Mouse (Mus musculus) heart, embryonic 11.5 days (tissue): Measurements from ENCODE around the gene Zdhhc9. TPM values are rescaled to one million over a fixed set of nuclear protein-coding genes. Genes with fewer than 3 reads are reported as not detected.
"Not testable (repeated sequence)": the region's sequence is repeated elsewhere in the genome, so short reads cannot be mapped to it uniquely, and the experiment has no call there.

Source experiments
- ATAC-seq: fragments of 200-750 bp; cut with Nextera tagmentation; replicated peaks from 2 replicates; pipeline ENCODE4 v1.8.0; 2017; ENCODE audit warnings: moderate library complexity; ENCODE audit not compliant: insufficient number of reproducible peaks, low FRiP score, low TSS enrichment
- H3K27ac ChIP-seq: fragments of 300-500 bp; sonication (generic); 2 replicates; pipeline ENCODE4 v1.5.1; 2014; ENCODE audit warnings: mild to moderate bottlenecking, low read depth, low read length
- H3K27me3 ChIP-seq: fragments of 300-500 bp; sonication (generic); 2 replicates; pipeline ENCODE4 v1.6.1; 2014; ENCODE audit warnings: mild to moderate bottlenecking, low read length, mixed read lengths; ENCODE audit not compliant: control insufficient read depth, insufficient read depth
- H3K36me3 ChIP-seq: fragments of 300-500 bp; sonication (generic); 2 replicates; pipeline ENCODE4 v1.6.1; 2014; ENCODE audit warnings: mild to moderate bottlenecking, low read length, moderate library complexity, mixed read lengths; ENCODE audit not compliant: control insufficient read depth, insufficient read depth
- H3K4me1 ChIP-seq: fragments of 300-500 bp; sonication (generic); 2 replicates; pipeline ENCODE4 v1.6.1; 2014; ENCODE audit warnings: low read length; ENCODE audit not compliant: control insufficient read depth, insufficient read depth
- H3K4me2 ChIP-seq: fragments of 300-500 bp; sonication (generic); 2 replicates; pipeline ENCODE4 v1.6.1; 2014; ENCODE audit warnings: mild to moderate bottlenecking, moderate library complexity
- H3K4me3 ChIP-seq: fragments of 300-500 bp; sonication (generic); 2 replicates; pipeline ENCODE4 v1.5.1; 2014; ENCODE audit warnings: low read depth, low read length
- H3K9ac ChIP-seq: fragments of 300-500 bp; sonication (generic); 2 replicates; pipeline ENCODE4 v1.6.1; 2014; ENCODE audit warnings: mild to moderate bottlenecking, low read depth, low read length, moderate library complexity
- H3K9me3 ChIP-seq: fragments of 300-500 bp; sonication (generic); replicated peaks from 2 replicates; pipeline ENCODE4 v1.6.1; 2016; ENCODE audit warnings: low read length; ENCODE audit not compliant: control insufficient read depth
- WGBS: fragments of 180-500 bp; shearing (Covaris S2); extraction: QIAGEN DNeasy Blood & Tissue Kit; methylation state at CpG from one replicate; pipeline ENCODE4 v1.1.7; 2014; ENCODE audit not compliant: insufficient replicate concordance; 5-methylcytosine and 5-hydroxymethylcytosine counted together
- polyA plus RNA-seq: library from polyadenylated mRNA; unstranded; fragments of >200 nt; fragmentation: Nextera tagmentation; extraction: Ambion mirVana; gene quantifications from 2 replicates; pipeline ENCODE4 v1.2.1, GENCODE M21; 2014

Zdhhc9 gene
- polyA plus RNA-seq, 1 experiment from 2014 or later, result 2.9 TPM

- not testable (repeated sequence) for H3K36me3 ChIP-seq, H3K4me1 ChIP-seq, H3K4me3 ChIP-seq, ATAC-seq, H3K9me3 ChIP-seq, H3K4me2 ChIP-seq, H3K27ac ChIP-seq, H3K27me3 ChIP-seq, H3K9ac ChIP-seq
- WGBS, result 77% methylated on average over 2 of the region's 4 CpGs
Measured at GRCm38 (mm10) chrX:48209746-48210145, 1.1 kb upstream of the Zdhhc9 start.

DNA sequence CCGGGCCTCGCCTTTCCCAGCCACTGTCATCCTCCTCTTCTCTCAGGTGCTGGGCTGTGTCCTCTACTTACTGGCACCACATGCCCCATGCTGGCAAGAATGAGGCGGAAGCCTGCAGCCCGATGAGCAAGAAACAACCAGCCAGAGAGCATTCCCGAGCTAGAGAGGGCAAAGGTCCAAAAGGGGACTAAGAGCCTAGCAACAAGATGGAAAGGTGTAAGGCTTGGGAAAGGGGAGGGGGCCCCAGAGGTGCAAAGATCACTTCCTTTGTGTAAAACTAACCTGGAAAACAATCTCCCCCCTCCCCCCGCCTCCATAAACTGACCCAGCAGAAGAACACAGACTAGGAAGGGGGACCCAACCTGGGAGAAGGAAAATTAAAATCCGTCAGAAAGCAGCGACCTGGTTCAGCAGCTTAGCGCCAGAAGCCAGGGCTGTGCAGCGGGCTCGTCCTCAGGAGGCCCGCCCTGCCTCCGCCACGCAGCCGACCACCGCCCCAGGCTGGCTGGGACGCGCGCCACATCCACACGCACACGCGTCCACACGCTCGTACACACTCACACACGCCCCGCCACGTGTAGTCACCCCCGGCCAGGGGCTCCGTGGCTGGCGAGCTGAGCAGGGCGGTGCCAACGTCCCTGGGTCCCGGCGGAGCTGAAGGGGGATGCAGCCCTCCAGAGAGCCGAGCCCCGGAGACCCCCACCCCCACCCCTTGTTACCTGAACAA lies 754 bp downstream of the Zdhhc9 start:
- 10% methylated on average over 36 of the region's 36 CpGs for WGBS
- peak overlapping the region; percentile 72 for H3K9ac ChIP-seq
- H3K36me3 ChIP-seq, result no peaks in the 10 kb centered on the region
- H3K4me1 ChIP-seq, result peaks cover 4% of the 10 kb centered on the region; the same call in 1 of the 2 replicates
- peak; percentile 72 for ATAC-seq
- H3K4me3 ChIP-seq, result peak overlapping the region; percentile 66
- H3K4me2 ChIP-seq, result peak overlapping the region; percentile 64
- peaks cover 4% of the 10 kb centered on the region; the same call in 1 of the 2 replicates for H3K27me3 ChIP-seq
- no peak overlapping the region for H3K27ac ChIP-seq
- H3K9me3 ChIP-seq, result no peaks in the 10 kb centered on the region

DNA sequence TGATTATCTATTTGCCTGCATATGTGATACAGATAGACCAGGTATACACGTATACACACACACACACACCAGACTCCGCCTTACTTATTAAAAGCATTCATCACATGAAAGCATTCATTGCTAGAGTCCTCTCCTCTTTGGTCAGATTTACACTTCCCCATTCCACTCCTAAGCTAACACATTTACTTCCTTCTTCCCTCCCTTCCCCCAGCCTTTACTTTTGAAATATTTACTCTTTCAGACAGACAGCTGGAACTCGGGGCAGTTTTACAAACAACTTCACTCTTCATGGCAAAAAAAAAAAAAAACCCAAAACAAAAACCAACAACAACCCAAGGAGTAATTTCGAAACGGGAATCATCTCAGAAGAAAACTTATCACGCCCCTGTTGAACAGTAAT lies 4.2 kb downstream of the Zdhhc9 start:
- WGBS, result 72% methylated on average over 6 of the region's 6 CpGs
- peaks cover 4% of the 10 kb centered on the region; the same call in 1 of the 2 replicates for H3K4me1 ChIP-seq
- no peak for ATAC-seq

DNA sequence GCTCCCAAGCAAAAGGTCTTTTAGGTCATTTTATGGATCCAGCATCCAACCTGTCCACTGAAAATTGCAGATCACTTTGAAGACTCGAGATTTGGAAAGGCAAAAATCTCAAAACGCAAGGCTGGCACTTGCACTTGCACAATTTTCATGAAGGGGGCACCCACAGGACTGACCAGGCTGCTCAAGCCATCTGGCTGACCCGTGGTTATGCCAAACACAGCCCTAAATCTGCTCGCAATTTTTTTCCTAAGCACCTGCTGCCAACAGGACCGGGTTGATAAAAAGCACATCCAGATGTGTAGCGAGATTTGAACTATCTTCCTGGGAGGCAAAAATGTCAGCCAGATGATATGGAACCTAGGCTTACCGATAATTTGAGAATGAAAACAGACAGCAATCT lies 4.9 kb downstream of the Zdhhc9 start:
- Histone ChIP-seq H3K4me3 (no peak overlapping the region), H3K36me3 (no peaks in the 10 kb centered on the region), H3K27ac (no peak overlapping the region), H3K9me3 (no peaks in the 10 kb centered on the region), H3K27me3 (peaks cover 4% of the 10 kb centered on the region; the same call in 1 of the 2 replicates), H3K4me1 (peaks cover 4% of the 10 kb centered on the region; the same call in 1 of the 2 replicates), H3K4me2 (no peak overlapping the region), H3K9ac (no peak overlapping the region)
- WGBS, result 78% methylated on average over 7 of the region's 7 CpGs
- no peak for ATAC-seq

More for the DNA sequence above, 4.2 kb downstream of the Zdhhc9 start:
- H3K9me3 ChIP-seq, result no peaks in the 10 kb centered on the region
- H3K27me3 ChIP-seq, result peaks cover 4% of the 10 kb centered on the region; the same call in 1 of the 2 replicates
- H3K4me3 ChIP-seq, result no peak overlapping the region
- H3K27ac ChIP-seq, result no peak overlapping the region
- no peak overlapping the region for H3K9ac ChIP-seq
- no peak overlapping the region for H3K4me2 ChIP-seq
- no peaks in the 10 kb centered on the region for H3K36me3 ChIP-seq

- no peaks in the 10 kb centered on the region for H3K36me3 ChIP-seq
- no peak overlapping the region for H3K4me3 ChIP-seq
- ATAC-seq, result no peak
- no peaks in the 10 kb centered on the region for H3K9me3 ChIP-seq
- no peak overlapping the region for H3K27ac ChIP-seq
- no peak overlapping the region for H3K9ac ChIP-seq
- H3K4me1 ChIP-seq, result peaks cover 4% of the 10 kb centered on the region; the same call in 1 of the 2 replicates
- 81% methylated on average over 4 of the region's 4 CpGs for WGBS
- H3K4me2 ChIP-seq, result no peak overlapping the region
- peaks cover under 1% of the 10 kb centered on the region; the same call in 1 of the 2 replicates for H3K27me3 ChIP-seq
Measured at GRCm38 (mm10) chrX:48202995-48203394, 5.7 kb downstream of the Zdhhc9 start.

GRCm38 (mm10) chrX:48202436-48202835 lies 6.2 kb downstream of the Zdhhc9 start:
- H3K9me3 ChIP-seq, result no peaks in the 10 kb centered on the region
- no peaks in the 10 kb centered on the region for H3K36me3 ChIP-seq
- no peak overlapping the region for H3K4me2 ChIP-seq
- H3K9ac ChIP-seq, result no peak overlapping the region
- H3K27ac ChIP-seq, result no peak overlapping the region
- ATAC-seq, result no peak
- no peak overlapping the region for H3K4me3 ChIP-seq
- peaks cover 1% of the 10 kb centered on the region; the same call in 1 of the 2 replicates for H3K4me1 ChIP-seq
- no peaks in the 10 kb centered on the region for H3K27me3 ChIP-seq
- 85% methylated on average over 7 of the region's 7 CpGs for WGBS

DNA sequence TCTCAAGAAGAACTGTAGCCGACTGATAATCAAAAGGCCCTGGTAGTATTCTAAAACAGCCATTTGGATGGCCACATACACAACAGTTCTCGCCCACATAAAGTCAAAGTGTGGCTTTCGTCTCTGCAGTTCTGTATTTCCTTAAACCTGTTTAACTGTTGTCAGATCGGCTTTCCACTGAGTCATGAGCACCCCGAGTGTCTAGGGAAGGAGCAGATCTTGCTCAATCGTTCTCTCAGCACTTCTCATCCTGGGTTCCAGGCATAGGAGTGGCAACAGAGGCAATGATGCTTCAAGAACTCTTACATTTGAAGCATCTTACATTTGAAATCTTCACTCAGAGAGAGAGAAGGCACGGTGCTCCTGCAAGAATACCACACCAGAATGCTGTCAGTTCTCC lies 6.7 kb downstream of the Zdhhc9 start:
- no peak overlapping the region for H3K27ac ChIP-seq
- WGBS, result 80% methylated on average over 7 of the region's 7 CpGs
- H3K9me3 ChIP-seq, result no peaks in the 10 kb centered on the region
- no peak overlapping the region for H3K4me2 ChIP-seq
- H3K4me1 ChIP-seq, result no peaks in the 10 kb centered on the region
- no peaks in the 10 kb centered on the region for H3K27me3 ChIP-seq
- no peaks in the 10 kb centered on the region for H3K36me3 ChIP-seq
- no peak overlapping the region for H3K4me3 ChIP-seq
- H3K9ac ChIP-seq, result no peak overlapping the region
- no peak for ATAC-seq

GRCm38 (mm10) chrX:48200699-48201098 lies 8.0 kb downstream of the Zdhhc9 start:
- Histone ChIP-seq H3K4me3 (no peak overlapping the region), H3K9ac (no peak overlapping the region), H3K27ac (no peak overlapping the region), H3K36me3 (no peaks in the 10 kb centered on the region), H3K9me3 (no peaks in the 10 kb centered on the region), H3K4me2 (no peak overlapping the region), H3K27me3 (no peaks in the 10 kb centered on the region), H3K4me1 (no peaks in the 10 kb centered on the region)
- no peak for ATAC-seq
- WGBS, result 83% methylated on average over 3 of the region's 3 CpGs

DNA sequence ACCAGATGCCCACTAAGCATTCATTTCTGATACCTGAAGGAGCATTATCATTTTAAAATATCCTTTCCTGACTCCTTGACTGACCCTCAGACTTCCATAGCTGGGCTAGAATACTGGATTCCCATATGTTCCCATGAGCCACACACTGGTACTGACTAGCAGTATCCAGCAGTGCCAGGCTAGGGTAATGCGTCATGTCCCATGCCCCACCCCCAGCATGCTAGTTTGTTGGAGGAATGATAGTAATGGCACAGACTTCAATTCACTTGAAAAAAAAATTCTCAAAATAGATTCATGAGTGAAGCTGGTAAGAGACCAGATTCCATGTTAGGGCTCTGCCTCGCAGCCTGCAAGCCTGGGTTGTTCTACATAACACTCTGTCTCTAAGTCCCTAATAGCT lies 9.7 kb downstream of the Zdhhc9 start:
- Histone ChIP-seq H3K27me3 (no peaks in the 10 kb centered on the region), H3K27ac (no peak overlapping the region), H3K4me1 (no peaks in the 10 kb centered on the region), H3K4me3 (no peak overlapping the region), H3K36me3 (no peaks in the 10 kb centered on the region), H3K4me2 (no peak overlapping the region), H3K9me3 (no peaks in the 10 kb centered on the region), H3K9ac (no peak overlapping the region)
- ATAC-seq, result no peak
- WGBS, result 74% methylated on average over 2 of the region's 2 CpGs
